Mouse (Mus musculus) large intestine, adult 2 months (tissue): Measurements from ENCODE around the gene Akap8. TPM values are rescaled to one million over a fixed set of nuclear protein-coding genes. Genes with fewer than 3 reads are reported as not detected.

Experiments used
- DNase-seq: peaks from one replicate; pipeline ENCODE4 v3.0.0-alpha.2; 2012; ENCODE audit warnings: low read depth, low spot score
- WGBS: fragments of 180-500 bp; shearing (Covaris S2); methylation state at CpG from one replicate; pipeline ENCODE4 v1.1.7; 2018; 5-methylcytosine and 5-hydroxymethylcytosine counted together
- polyA plus RNA-seq: library from polyadenylated mRNA; depleted of rRNA; stranded (reverse); fragments of >200 nt; gene quantifications from 2 replicates; pipeline ENCODE4 v1.2.3, GENCODE M21; 2012

Gene Akap8
- polyA plus RNA-seq, 1 experiment, result 22.7 TPM

DNA sequence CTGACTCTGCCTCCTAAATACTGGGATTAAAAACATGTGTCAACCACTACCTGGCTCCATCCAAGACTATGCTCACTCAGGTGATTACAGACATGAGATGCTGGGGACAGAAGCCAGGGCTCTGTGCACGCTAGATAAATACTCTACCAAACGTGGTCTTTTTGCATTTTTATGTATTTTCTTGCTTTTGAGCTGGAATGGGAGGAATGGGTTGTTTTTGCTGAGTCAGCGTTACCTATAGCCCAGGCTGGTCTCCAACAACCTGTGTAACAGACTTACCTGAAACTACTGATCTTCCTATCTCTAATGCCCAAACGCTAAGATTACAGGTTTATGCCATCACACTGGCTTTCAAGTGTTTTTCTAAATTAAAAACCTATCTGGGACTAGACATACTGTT lies 25.9 kb downstream of the Akap8 start:
- DNase-seq, result no peak
- 81% methylated on average over 4 of the region's 4 CpGs for WGBS

DNA sequence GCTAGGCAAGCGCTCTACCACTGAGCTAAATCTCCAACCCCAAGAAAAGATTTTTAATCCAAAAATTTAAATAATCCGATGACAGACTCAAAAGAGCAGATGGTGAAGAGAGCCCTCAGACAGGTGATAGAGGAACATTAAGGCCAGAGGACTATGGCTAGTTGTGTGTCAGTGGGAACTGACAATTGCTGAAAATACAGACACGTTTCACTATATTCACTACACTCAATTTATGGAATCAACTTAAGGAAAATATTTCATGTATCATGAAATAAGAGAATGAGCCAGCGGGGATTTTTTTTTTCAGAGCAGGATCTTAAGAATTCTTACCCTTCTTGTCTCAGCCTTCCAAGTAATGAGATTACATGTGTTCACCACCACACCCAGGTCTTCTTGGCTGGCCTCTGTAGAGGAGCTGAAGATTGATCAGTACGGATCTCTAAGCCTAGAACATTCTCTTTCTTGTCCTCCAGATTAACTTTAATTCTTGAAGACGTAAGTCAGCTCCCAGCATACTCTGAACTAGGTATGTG lies 35.8 kb downstream of the Akap8 start:
- 21% methylated on average over 6 of the region's 6 CpGs for WGBS
- DNase-seq, result no peak

DNA sequence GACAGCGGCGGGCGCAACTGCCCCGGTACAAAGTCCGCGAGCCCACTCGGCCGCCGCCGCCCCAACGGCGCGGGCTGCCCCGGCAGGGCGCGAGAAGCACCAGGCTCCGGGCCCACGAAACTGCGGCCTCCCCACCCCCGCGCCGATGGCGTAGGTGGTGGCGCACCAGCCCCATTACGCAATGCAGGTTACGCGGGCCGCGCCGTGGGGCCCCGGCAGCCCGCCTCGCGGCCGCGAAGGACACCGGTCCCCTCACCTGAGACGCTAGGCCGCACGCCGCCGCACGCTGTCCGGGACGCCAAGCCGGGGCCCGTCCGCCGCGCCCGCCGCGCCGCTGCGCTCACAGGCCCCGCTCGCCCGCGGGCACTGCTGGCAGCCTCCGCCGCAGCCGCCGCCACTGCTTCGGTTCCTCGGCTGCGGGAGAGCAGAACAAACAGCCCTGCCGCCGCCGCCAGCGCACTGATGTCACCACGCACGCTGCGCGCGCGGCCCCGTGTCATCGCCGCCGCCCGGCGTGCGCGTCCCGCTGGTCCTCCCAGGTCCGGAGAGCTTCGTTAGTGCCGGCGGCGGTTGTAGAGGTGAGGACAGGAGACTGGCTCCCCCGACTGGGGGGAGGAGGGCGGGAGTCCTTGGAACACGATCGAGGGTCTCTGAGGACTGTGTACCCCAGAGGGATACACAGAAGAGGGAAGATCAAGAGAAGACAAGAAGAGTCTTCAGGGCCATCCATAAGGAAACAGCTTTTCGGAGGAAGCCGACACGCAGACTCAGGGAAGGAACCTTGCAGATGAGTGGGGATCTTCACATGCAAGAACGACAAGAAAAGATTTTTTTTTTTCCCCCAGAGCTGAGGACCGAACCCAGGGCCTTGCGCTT lies 36.5 kb downstream of the Akap8 start, which contains the start of gene Brd4:
Gene Brd4 (minus strand): TSS at position 461 of the 876 bp plus-strand sequence.
- peak; percentile 70 for DNase-seq
- WGBS, result under 1% methylated on average over 90 of the region's 100 CpGs

DNA sequence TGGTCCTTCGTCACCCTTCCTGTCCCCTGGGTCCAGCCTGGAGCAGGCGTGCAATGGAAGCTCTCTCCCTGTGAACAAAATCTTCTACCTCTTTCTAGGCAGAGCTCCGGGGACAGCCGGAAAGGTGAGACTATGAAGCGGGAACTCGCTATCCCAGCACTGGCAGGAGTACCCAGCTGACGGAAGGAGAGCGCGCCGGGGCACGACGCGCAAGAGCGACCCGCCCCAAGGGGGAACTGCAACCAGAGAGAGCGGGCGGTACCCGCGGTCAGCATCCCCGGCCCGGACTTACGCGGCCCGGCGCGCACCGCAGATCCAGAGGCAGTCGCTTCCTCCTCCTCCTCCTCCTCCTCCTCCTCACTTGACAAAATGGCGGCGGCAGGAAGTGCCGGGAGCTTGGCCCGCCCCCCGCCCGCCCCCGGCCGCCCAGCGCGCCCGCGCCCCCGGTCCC lies 37.2 kb downstream of the Akap8 start:
- under 1% methylated on average over 32 of the region's 41 CpGs for WGBS
- DNase-seq, result no peak

DNA sequence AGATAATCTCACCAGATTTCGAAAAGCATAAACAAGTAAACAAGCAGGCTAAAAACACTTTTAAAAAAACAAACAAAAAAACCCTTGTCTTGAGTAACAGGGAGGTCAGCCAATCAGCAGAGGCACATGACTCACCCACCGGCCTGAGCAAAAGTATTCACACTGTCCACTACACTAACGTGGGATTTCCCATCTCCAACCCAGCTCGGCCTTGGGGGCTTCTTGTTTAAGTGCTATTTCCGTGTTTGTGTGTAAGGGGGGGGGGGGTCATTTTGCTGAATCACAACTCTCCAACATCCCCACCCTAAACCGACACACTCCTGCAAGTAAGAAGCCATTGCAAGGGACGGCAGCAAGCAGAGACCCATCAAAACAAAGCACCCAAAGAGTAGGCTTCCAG lies 37.7 kb downstream of the Akap8 start:
- DNase-seq, result no peak
- WGBS, result 3% methylated on average over 7 of the region's 7 CpGs

DNA sequence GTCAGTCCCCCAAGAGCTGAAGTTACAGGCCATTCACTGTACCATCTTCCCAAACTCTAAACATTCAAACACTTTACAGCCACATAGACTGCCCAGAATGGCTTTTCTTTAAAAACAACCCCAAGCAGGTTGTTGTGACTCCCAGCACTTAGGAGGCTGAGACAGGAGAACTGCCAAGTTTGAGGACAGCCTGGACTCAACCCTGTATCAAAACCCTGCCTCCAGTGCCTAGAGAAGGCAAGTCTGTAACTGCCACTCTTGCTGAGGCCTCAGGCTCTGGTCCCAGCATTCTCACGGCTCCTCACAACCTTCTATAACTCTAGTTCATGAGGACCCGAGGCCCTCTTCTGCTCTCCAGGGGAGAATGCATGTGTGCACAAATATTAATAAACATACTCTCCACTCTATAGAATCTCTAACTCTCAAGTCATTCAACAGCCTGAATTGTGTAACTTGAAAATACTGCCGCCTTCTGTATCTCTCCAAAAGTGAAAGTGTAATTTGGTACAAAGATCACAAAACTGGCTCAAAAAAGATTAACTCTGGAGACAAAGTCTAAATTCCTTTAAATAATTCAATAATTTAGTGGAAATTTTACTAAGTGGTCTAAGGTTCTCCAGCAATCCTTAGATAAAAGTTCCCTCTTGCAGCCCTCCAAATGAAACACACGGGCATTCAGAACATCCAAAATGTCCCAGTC lies 39.3 kb downstream of the Akap8 start:
- WGBS, result 18% methylated on average over 4 of the region's 4 CpGs
- no peak for DNase-seq

DNA sequence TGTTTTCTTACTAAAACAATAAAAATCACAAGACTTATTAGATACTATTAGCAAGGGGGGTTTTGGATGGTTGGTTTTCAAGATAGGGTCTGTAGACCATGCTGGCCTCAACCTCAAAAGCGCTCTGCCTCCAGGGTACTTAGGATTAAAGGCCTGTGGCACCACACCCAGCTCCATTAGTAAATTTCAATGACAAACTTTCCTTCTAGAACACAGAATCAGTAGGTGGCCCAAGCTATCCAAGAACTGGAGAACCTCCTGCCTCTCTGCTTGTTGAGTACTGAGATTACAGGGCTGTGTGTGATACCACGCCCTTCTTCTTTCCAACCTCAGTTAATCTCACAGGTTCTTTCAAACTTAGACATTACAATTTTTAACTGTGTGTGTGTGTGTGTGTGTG lies 39.9 kb downstream of the Akap8 start:
- DNase-seq, result no peak
- WGBS, result 81% methylated on average over 2 of the region's 2 CpGs

DNA sequence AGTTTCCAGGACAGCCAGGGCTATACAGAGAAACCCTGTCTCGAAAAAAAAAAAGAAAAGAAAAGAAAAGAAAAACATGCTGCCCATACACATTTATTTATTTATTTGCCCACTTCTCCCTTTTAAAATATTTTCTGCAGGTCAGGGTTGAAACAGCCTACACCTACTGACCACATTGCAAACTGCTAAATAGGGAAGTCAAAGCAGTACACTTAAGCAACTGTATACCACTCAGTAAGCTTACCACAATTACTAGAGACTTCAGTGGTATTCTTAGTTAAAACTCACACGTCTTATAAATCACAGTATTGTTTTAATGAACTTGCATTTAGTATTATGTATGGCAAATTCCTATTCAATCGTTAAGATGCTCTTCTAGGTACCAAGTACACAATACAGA lies 40.5 kb downstream of the Akap8 start:
- WGBS, result 59% methylated on average over 3 of the region's 3 CpGs
- DNase-seq, result no peak

DNA sequence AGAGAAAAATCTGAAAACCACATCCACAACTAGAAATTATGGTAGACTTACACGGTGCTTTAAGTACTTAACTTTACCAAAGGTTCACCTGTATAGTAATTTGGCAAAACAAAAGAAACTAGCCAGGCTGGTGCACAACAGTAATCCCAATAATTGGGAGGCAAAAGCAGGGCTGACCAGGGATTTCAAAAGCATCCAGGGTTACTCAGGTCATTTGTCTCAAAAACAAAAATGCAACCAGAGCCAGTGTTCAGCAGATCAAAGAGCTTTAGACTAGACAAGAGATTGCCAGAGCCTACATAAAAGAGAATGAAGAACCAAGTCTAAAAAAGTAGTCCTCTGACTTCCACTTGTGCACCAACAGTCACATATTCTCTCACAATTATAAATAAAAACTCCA lies 43.8 kb downstream of the Akap8 start:
- 72% methylated on average over 1 of the region's 1 CpGs for WGBS
- DNase-seq, result no peak

DNA sequence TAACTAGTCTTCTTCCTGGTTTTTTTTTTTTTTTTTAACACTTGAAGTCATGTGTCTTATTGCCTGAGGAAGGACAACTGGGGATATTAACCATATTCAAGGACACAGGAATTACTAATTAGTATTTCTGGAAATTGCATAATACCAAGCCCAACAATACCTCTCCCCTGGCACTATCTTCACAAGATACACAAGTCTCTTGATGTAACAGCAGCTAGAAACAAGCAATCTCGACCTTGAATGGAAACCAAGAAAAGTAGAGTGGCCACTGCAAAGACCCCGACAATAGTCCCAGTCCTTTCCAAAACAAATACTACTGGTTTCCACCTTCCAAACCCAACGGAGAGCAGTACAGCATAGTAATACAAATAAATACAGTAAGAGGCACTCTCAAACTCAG lies 45.5 kb downstream of the Akap8 start:
- no peak for DNase-seq
- 34% methylated on average over 3 of the region's 3 CpGs for WGBS

DNA sequence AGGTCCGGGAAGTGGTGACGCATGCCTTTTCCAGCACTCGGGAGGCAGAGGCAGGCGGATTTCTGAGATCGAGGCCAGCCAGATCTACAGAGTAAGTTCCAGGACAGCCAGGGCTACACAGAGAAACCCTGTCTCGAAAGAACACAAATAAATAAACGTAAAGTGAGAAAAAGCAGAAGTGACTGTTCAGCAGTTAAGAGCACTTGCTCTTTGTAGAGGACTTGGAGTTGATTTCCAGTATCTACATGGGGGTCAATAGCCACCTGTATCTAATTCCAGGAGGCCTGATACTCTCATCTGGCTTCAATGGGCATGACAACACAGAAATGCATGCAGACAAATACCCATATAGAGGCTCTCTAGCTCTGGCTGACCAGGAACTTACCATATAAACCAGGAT lies 51.9 kb downstream of the Akap8 start:
- no peak for DNase-seq
- WGBS, result 76% methylated on average over 7 of the region's 7 CpGs

DNA sequence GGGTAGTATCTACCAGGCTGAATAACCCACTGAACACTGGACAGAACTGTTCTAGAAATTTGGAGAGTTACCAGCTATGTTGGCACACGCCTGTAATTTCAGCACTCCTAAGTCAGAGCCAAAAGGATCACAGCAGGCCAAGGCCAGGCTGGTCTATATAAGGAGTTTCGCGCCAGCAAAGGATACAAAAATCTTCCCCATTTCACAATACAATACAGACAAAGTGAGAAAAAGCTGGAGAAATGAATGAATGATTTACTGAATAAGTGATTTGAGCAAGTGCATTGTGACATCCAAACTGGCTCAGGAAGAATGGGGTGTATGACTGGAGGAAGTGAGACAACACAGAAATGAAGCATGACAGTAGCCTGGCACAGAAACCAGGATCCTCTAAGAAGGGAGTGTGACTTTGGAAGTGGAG lies 52.5 kb downstream of the Akap8 start:
- DNase-seq, result no peak
- WGBS, result 58% methylated on average over 3 of the region's 3 CpGs

DNA sequence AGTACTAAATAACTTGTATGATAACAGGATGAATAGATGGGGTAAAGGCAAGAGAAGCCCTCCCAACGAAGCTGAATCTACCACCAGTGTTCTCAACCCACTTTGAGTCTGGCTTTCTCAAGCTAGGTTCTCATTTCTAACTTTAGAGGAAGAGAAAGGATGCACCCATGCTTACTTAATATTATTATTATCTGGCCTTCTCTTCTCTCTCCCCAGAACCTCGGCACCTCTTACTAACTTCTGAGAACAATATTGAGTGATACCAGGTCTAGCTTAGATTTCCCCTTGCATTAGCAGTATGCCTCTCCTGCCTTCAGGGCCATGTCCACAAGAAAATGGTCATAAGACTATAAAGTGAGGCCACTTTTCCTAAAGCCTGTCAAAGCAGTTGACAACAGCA lies 52.9 kb downstream of the Akap8 start:
- 63% methylated on average over 2 of the region's 2 CpGs for WGBS
- no peak for DNase-seq

DNA sequence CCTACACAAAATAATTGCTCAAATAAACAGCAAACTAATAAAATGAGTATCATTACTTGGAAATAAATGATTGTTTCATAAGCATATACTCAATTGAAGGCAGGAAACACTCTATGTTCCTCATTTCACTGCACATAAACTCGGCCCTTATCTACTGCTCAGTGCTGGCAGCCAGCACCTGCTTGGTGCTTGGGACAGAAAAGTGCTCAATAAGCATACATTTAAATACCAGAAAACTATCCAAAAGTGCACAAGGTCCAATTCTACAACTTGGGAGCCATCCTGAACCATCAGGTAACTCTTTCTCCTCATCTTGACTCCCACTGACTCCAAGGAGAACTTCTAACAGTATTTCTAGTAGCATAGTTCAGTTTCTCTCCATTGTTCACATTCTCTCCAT lies 53.4 kb downstream of the Akap8 start:
- WGBS, result 49% methylated on average over 1 of the region's 1 CpGs
- DNase-seq, result no peak

DNA sequence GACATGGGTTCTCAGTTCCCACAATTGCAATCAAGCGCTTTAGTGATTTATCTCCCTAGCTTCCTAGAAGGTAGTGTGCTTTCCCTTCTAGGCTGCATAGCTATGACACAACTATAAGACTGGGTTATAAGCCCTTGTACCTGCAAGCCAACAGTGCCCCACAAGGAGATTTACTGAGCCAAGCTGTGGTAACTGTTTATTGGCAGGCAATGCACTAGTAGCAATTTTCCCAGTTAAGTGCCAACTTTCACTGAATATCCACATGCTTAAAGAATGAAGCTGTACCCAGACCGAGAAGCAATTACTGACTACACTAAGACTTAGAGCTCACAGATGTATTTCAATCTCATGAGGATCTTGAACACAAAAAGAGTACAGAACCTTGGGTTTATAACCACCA lies 57.4 kb downstream of the Akap8 start:
- DNase-seq, result no peak

DNA sequence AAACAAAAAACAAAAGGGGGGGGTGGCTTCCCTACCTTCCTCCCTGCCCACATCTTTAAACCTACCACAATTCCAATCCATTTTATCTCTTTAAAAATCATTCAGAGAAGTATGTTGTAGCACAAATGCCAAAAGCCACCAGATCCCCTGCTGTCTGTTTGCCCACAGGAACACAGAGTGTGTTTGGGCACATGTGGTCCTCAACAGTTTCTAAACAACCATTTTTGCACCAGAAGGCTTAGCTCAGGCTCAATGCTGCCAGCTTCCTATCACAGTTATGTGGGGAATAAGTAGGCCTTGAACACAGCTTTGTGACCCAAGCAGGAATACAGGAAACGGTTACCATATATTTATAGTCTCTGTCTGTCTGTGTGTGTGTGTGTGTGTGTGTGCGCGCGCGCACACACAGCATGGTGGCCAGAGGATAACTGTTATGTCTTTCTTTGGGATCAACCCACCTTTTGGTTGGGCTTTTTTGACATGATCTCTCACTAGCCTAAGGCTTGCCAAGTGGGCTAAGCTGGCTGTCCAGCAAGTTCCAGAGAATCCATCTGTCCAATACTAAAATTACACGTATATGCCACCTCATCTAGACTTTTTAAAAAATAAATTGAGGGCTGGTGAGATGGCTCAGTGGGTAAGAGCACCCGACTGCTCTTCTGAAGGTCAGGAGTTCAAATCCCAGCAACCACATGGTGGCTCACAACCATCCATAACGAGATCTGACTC lies 58.0 kb downstream of the Akap8 start:
- no peak for DNase-seq
- 84% methylated on average over 8 of the region's 8 CpGs for WGBS

More for the DNA sequence above, 57.4 kb downstream of the Akap8 start:
- 68% methylated on average over 2 of the region's 2 CpGs for WGBS

DNA sequence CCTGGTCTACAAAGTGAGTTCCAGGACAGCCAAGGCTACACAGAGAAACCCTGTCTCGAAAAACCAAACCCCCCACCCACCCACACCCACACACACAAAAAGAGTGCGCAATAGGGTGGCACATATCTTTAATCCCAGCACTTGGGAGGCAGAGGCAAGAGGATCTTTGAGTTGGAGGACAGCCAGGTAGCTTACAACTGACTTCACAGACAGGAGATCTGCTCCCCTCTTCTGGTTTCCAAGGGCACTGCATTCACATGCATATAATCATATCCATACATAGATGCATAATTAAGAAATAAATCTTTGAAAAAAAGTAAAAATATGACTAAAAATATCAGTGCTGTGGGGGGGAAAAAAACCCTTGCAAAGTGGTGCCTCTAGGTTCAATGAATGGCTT lies 62.2 kb downstream of the Akap8 start:
- no peak for DNase-seq

DNA sequence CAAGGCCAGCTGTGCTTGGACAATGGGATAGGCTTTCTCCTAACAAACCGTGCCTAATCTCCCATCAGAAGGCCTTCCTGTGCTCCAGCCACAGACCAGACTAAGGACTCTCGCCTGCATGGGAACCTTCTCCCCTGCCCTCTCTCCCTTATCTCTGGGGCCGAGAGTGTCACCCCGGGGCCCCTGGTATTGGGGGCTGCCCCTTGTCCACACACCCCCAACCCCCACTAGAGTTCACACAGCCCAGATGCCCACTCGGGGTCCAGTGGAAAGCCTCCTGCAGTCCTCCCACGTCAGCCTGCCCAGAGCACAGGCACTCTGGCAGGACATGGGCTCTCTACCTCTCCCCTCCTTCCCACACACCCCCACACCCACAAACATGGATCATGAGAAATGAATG lies 63.1 kb downstream of the Akap8 start:
- DNase-seq, result no peak
- 72% methylated on average over 6 of the region's 6 CpGs for WGBS

More for the DNA sequence above, 62.2 kb downstream of the Akap8 start:
- 96% methylated on average over 2 of the region's 2 CpGs for WGBS

DNA sequence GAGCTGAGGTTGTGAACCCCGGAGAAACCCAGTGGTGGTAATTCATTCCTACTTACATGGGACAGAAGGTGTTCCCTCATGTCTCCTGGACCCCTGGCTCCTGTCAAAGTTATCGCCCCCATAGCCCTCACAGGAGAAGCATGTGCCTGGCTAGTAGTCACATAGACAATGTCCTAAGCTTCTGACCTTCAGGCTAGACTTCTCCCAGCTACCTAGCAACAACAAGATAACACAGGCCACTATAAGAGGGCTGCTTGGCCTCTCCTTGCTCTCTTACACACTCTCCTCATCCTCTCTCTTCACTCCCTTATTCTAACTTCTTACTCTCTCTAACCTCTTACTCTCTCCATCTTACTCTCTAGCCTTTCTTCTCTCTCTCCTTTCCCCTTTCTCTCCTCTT lies 63.6 kb downstream of the Akap8 start:
- WGBS, result 87% methylated on average over 2 of the region's 2 CpGs
- no peak for DNase-seq

DNA sequence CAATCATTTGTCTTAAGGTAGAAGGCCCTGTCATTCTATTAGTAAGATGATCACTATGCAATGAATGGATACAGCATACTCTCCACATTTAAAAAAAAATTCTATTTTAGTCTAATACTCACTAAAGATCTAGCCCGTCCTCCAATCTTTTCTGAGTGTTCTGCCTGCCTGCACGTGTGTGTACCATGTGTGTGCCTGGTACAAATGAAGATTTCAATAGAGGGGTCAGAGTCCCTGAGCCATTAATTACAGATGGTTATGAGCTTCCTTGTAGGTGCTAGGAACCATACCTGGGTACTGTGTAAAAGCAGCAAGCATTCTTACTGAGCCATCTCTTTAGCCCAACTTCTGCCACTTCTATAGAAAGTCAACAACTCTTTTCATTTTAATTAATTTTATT lies 64.1 kb downstream of the Akap8 start:
- 69% methylated on average over 2 of the region's 2 CpGs for WGBS
- DNase-seq, result no peak
